Mouse (Mus musculus): ENCODE measurements around the gene Hist1h1d.

- TF ChIP-seq CTCF (IDR thresholded peaks at IDR 0.05; ENCODE audit: extremely low read depth, insufficient read depth, low read length) (peak; percentile 67), POLR2A (IDR thresholded peaks at IDR 0.05; ENCODE audit: extremely low read depth, insufficient read depth, low read length) (no peak)
These were observed 44.9 kb downstream of the Hist1h1d start for GRCm38 (mm10) chr13:23597957-23598356.

Measured in cortical plate, adult 2 months (tissue).